Mouse (Mus musculus) olfactory bulb, adult 2 months (tissue): ENCODE results near the gene Atp8a2.

ENCODE experiments used
- CTCF ChIP-seq: fragments of 200-500 bp; IDR thresholded peaks from 2 replicates; pipeline ENCODE4 v1.5.1; 2012; ENCODE audit warnings: low read depth, mild to moderate bottlenecking, low read length, moderate library complexity; ENCODE audit not compliant: insufficient read depth
- POLR2A ChIP-seq: fragments of 200-500 bp; IDR thresholded peaks from 2 replicates; pipeline ENCODE4 v1.6.1; 2012; ENCODE audit warnings: mild to moderate bottlenecking, low read depth, low read length, moderate library complexity; ENCODE audit not compliant: insufficient read depth

GRCm38 (mm10) chr14:59780391-59780790 is 416.6 kb downstream of the Atp8a2 start:
- TF ChIP-seq CTCF (no peak), POLR2A (no peak)
